Mouse (Mus musculus): ENCODE measurements at regions not wholly inside any gene's neighbourhood (a gene's known extent, or its start where the extent isn't known, plus 50 kb on each side); places are given as distances from the start of the nearest gene placed in this dataset.

- H3K27me3 ChIP-seq (ENCODE audit: control insufficient read depth, insufficient read depth, low read length), result no peaks in the 10 kb centered on the region
- H3K9ac ChIP-seq (ENCODE audit: low read length), result no peak overlapping the region
- no peaks in the 10 kb centered on the region for H3K9me3 ChIP-seq (ENCODE audit: control insufficient read depth, low read length)
- 83% methylated on average over 7 of the region's 7 CpGs for WGBS
- no peaks in the 10 kb centered on the region for H3K36me3 ChIP-seq (ENCODE audit: control insufficient read depth, insufficient read depth, low read length)
- no peak overlapping the region for H3K4me2 ChIP-seq (ENCODE audit: low read length)
- H3K4me3 ChIP-seq (ENCODE audit: control insufficient read depth in 1 of 2, insufficient read depth in 1 of 2, low read depth in 1 of 2, low read length in 2 of 2), result no peak overlapping the region
- ATAC-seq (ENCODE audit: insufficient number of reproducible peaks, insufficient read depth, low FRiP score, low read depth), result no peak
- 0 out of 4 replicates have a peak, but pooled peaks cover 0 to 3% of the 10 kb centered on the region in 2 experiments for H3K4me1 ChIP-seq (ENCODE audit: control insufficient read depth in 2 of 2, insufficient read depth in 2 of 2, low read length in 2 of 2)
- no peak overlapping the region for H3K27ac ChIP-seq (replicated peaks in 1 of 2; ENCODE audit: control insufficient read depth in 1 of 2, insufficient read depth in 1 of 2, low read depth in 2 of 2, low read length in 2 of 2)
Observed at GRCm38 (mm10) chr9:115483024-115483423, 172.8 kb upstream of the Stt3b start.

- 53% methylated on average over 2 of the region's 2 CpGs for WGBS
- no peaks in the 10 kb centered on the region for H3K9me3 ChIP-seq (ENCODE audit: control insufficient read depth, low read length)
- H3K4me2 ChIP-seq (ENCODE audit: low read length), result no peak overlapping the region
- no peak overlapping the region for H3K9ac ChIP-seq (ENCODE audit: low read length)
- no peak overlapping the region for H3K27ac ChIP-seq (replicated peaks in 1 of 2; ENCODE audit: control insufficient read depth in 1 of 2, insufficient read depth in 1 of 2, low read depth in 2 of 2, low read length in 2 of 2)
- H3K4me1 ChIP-seq (ENCODE audit: control insufficient read depth in 2 of 2, insufficient read depth in 2 of 2, low read length in 2 of 2), result 0 out of 4 replicates have a peak, but pooled peaks cover 0 to 1% of the 10 kb centered on the region in 2 experiments
- ATAC-seq (ENCODE audit: insufficient number of reproducible peaks, insufficient read depth, low FRiP score, low read depth), result no peak
- H3K4me3 ChIP-seq (ENCODE audit: control insufficient read depth in 1 of 2, insufficient read depth in 1 of 2, low read depth in 1 of 2, low read length in 2 of 2), result no peak overlapping the region
- no peaks in the 10 kb centered on the region for H3K27me3 ChIP-seq (ENCODE audit: control insufficient read depth, insufficient read depth, low read length)
- H3K36me3 ChIP-seq (ENCODE audit: control insufficient read depth, insufficient read depth, low read length), result no peaks in the 10 kb centered on the region
Observed at GRCm38 (mm10) chr9:115483721-115484120, 173.5 kb upstream of the Stt3b start.

DNA sequence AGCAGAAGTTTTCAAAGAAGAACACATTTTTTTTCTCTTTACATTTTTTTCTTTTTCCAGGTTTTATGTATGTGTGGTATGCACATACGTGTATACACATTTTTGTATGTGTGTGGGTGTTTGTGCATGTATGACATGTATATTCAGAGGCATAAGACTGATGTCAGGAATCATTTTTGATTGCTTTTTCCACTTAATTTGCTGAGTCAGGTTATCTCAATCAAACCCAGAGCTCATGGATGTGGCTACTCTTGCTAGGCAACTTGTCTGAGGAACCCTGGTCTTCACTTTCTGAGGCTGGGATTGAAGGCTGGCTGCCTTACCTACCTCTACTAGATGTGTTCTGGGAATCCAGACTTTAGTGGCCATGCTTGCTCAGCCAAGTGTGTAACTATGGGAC lies 174.2 kb upstream of the Stt3b start:
- Histone ChIP-seq H3K27ac (replicated peaks in 1 of 2; ENCODE audit: control insufficient read depth in 1 of 2, insufficient read depth in 1 of 2, low read depth in 2 of 2, low read length in 2 of 2) (no peak overlapping the region), H3K9me3 (ENCODE audit: control insufficient read depth, low read length) (no peaks in the 10 kb centered on the region), H3K4me3 (ENCODE audit: control insufficient read depth in 1 of 2, insufficient read depth in 1 of 2, low read depth in 1 of 2, low read length in 2 of 2) (no peak overlapping the region), H3K36me3 (ENCODE audit: control insufficient read depth, insufficient read depth, low read length) (no peaks in the 10 kb centered on the region), H3K27me3 (ENCODE audit: control insufficient read depth, insufficient read depth, low read length) (no peaks in the 10 kb centered on the region), H3K4me1 (ENCODE audit: control insufficient read depth in 2 of 2, insufficient read depth in 2 of 2, low read length in 2 of 2) (no peaks in the 10 kb centered on the region), H3K4me2 (ENCODE audit: low read length) (no peak overlapping the region), H3K9ac (ENCODE audit: low read length) (no peak overlapping the region)
- ATAC-seq (ENCODE audit: insufficient number of reproducible peaks, insufficient read depth, low FRiP score, low read depth), result no peak
- WGBS, result 85% methylated on average over 1 of the region's 1 CpGs

- WGBS, result 87% methylated on average over 4 of the region's 4 CpGs
- H3K4me2 ChIP-seq (ENCODE audit: low read length), result no peak overlapping the region
- no peaks in the 10 kb centered on the region for H3K9me3 ChIP-seq (ENCODE audit: control insufficient read depth, low read length)
- H3K36me3 ChIP-seq (ENCODE audit: control insufficient read depth, insufficient read depth, low read length), result no peaks in the 10 kb centered on the region
- H3K27ac ChIP-seq (replicated peaks in 1 of 2; ENCODE audit: control insufficient read depth in 1 of 2, insufficient read depth in 1 of 2, low read depth in 2 of 2, low read length in 2 of 2), result no peak overlapping the region
- H3K9ac ChIP-seq (ENCODE audit: low read length), result no peak overlapping the region
- ATAC-seq (ENCODE audit: insufficient number of reproducible peaks, insufficient read depth, low FRiP score, low read depth), result no peak
- no peak overlapping the region for H3K4me3 ChIP-seq (ENCODE audit: control insufficient read depth in 1 of 2, insufficient read depth in 1 of 2, low read depth in 1 of 2, low read length in 2 of 2)
- H3K4me1 ChIP-seq (ENCODE audit: control insufficient read depth in 2 of 2, insufficient read depth in 2 of 2, low read length in 2 of 2), result no peaks in the 10 kb centered on the region
- no peaks in the 10 kb centered on the region for H3K27me3 ChIP-seq (ENCODE audit: control insufficient read depth, insufficient read depth, low read length)
Observed at GRCm38 (mm10) chr9:115485219-115485618, 175.0 kb upstream of the Stt3b start.

DNA sequence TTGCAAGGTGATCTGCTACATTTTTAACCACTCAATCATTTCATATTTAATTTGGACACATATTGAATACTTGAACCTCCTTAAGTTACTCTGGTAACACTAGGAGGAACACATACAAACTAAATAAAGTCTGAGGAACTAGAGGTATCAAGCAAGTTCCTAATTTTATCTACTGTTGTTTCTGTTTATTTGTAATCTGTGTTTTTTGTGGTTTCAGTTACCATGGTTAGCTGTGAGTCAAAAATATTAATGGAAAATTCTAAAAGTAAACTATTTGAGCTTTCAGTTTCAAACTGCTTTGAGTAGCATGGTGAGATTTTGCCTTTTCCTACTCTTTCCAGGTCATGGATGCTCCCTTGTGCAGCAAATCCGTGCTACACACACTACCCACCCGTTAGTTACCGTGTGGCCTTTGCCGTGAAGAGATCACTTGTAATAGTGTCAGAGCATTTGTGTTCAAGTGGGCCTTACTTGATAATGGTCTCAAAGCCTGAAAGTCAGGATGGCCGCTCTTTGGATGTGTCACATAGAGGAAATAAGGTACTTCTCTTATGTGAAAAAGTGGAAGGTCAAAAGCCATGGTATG lies 177.0 kb upstream of the Stt3b start:
- no peak for ATAC-seq (ENCODE audit: insufficient number of reproducible peaks, insufficient read depth, low FRiP score, low read depth)
- no peak overlapping the region for H3K27ac ChIP-seq (replicated peaks in 1 of 2; ENCODE audit: control insufficient read depth in 1 of 2, insufficient read depth in 1 of 2, low read depth in 2 of 2, low read length in 2 of 2)
- WGBS, result 83% methylated on average over 5 of the region's 5 CpGs

GRCm38 (mm10) chr9:115488913-115489809 lies 178.9 kb upstream of the Stt3b start:
- WGBS, result 76% methylated on average over 9 of the region's 9 CpGs
- Histone ChIP-seq H3K27ac (replicated peaks in 1 of 2; ENCODE audit: control insufficient read depth in 1 of 2, insufficient read depth in 1 of 2, low read depth in 2 of 2, low read length in 2 of 2) (no peak overlapping the region), H3K36me3 (ENCODE audit: control insufficient read depth, insufficient read depth, low read length) (no peaks in the 10 kb centered on the region), H3K4me2 (ENCODE audit: low read length) (no peak overlapping the region), H3K9me3 (ENCODE audit: control insufficient read depth, low read length) (no peaks in the 10 kb centered on the region), H3K9ac (ENCODE audit: low read length) (no peak overlapping the region), H3K4me3 (ENCODE audit: control insufficient read depth in 1 of 2, insufficient read depth in 1 of 2, low read depth in 1 of 2, low read length in 2 of 2) (no peak overlapping the region), H3K4me1 (ENCODE audit: control insufficient read depth in 2 of 2, insufficient read depth in 2 of 2, low read length in 2 of 2) (no peaks in the 10 kb centered on the region), H3K27me3 (ENCODE audit: control insufficient read depth, insufficient read depth, low read length) (no peaks in the 10 kb centered on the region)
- ATAC-seq (ENCODE audit: insufficient number of reproducible peaks, insufficient read depth, low FRiP score, low read depth), result no peak

More for the DNA sequence above, 177.0 kb upstream of the Stt3b start:
- H3K9me3 ChIP-seq (ENCODE audit: control insufficient read depth, low read length), result no peaks in the 10 kb centered on the region
- no peak overlapping the region for H3K4me3 ChIP-seq (ENCODE audit: control insufficient read depth in 1 of 2, insufficient read depth in 1 of 2, low read depth in 1 of 2, low read length in 2 of 2)
- H3K36me3 ChIP-seq (ENCODE audit: control insufficient read depth, insufficient read depth, low read length), result no peaks in the 10 kb centered on the region
- no peak overlapping the region for H3K9ac ChIP-seq (ENCODE audit: low read length)
- no peak overlapping the region for H3K4me2 ChIP-seq (ENCODE audit: low read length)
- H3K4me1 ChIP-seq (ENCODE audit: control insufficient read depth in 2 of 2, insufficient read depth in 2 of 2, low read length in 2 of 2), result no peaks in the 10 kb centered on the region
- H3K27me3 ChIP-seq (ENCODE audit: control insufficient read depth, insufficient read depth, low read length), result no peaks in the 10 kb centered on the region

- Histone ChIP-seq H3K27ac (replicated peaks in 1 of 2; ENCODE audit: control insufficient read depth in 1 of 2, insufficient read depth in 1 of 2, low read depth in 2 of 2, low read length in 2 of 2) (no peak overlapping the region), H3K36me3 (ENCODE audit: control insufficient read depth, insufficient read depth, low read length) (no peaks in the 10 kb centered on the region), H3K27me3 (ENCODE audit: control insufficient read depth, insufficient read depth, low read length) (no peaks in the 10 kb centered on the region), H3K9ac (ENCODE audit: low read length) (no peak overlapping the region), H3K4me1 (ENCODE audit: control insufficient read depth in 2 of 2, insufficient read depth in 2 of 2, low read length in 2 of 2) (no peaks in the 10 kb centered on the region), H3K4me2 (ENCODE audit: low read length) (no peak overlapping the region), H3K9me3 (ENCODE audit: control insufficient read depth, low read length) (no peaks in the 10 kb centered on the region), H3K4me3 (ENCODE audit: control insufficient read depth in 1 of 2, insufficient read depth in 1 of 2, low read depth in 1 of 2, low read length in 2 of 2) (no peak overlapping the region)
- no peak for ATAC-seq (ENCODE audit: insufficient number of reproducible peaks, insufficient read depth, low FRiP score, low read depth)
- WGBS, result 62% methylated on average over 6 of the region's 6 CpGs
Observed at GRCm38 (mm10) chr9:115492431-115493171, 182.4 kb upstream of the Stt3b start.

Data from heart, embryonic 14.5 days (tissue).